Mouse (Mus musculus): ENCODE measurements around the gene Gfer. TPM values are rescaled to one million over a fixed set of nuclear protein-coding genes. Genes with fewer than 3 reads are reported as not detected.

The Gfer gene
- polyA plus RNA-seq, 1 experiment: 9.0 TPM

DNA sequence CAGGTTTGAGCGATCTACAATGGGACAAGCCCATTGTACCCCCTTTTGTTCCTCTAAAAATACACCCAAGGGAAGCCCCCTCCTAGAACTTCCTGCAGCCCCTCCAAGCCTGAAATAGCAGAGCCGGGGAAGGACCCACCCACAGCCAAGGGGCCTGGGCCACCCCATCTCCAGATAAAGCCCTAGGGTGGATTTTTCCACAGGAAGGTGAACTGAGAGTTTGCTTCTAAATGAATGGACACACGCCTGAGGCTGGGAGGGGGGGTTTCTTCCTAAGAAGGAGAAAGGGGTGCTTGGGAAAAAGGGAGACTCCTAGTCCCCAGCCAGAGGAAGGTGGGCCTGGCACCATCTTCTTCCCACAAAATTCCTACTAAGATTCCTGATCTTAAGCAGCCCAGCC lies 50.0 kb downstream of the Gfer start:
- H3K4me3 ChIP-seq (replicated peaks): no peak overlapping the region
- H3K27me3 ChIP-seq (ENCODE audit: control insufficient read depth): peaks cover 35% of the 10 kb centered on the region
- peaks cover 24% of the 10 kb centered on the region for H3K4me1 ChIP-seq (ENCODE audit: control insufficient read depth)
- TF ChIP-seq TAL1 (IDR thresholded peaks at IDR 0.05; ENCODE audit: low read length): no peak
- no peak for TF ChIP-seq GATA1 (IDR thresholded peaks at IDR 0.05; ENCODE audit: low read length)
- H3K36me3 ChIP-seq (ENCODE audit: control insufficient read depth): no peaks in the 10 kb centered on the region; the same call in 1 of the 2 replicates
- no peaks in the 10 kb centered on the region for H3K9me3 ChIP-seq (ENCODE audit: control insufficient read depth, low read length)

GRCm38 (mm10) chr17:24644875-24645721 lies 50.9 kb downstream of the Gfer start:
- no peak overlapping the region for H3K4me3 ChIP-seq (replicated peaks)
- H3K4me1 ChIP-seq (ENCODE audit: control insufficient read depth): peaks cover 23% of the 10 kb centered on the region
- no peaks in the 10 kb centered on the region; the same call in 1 of the 2 replicates for H3K36me3 ChIP-seq (ENCODE audit: control insufficient read depth)
- no peak for TF ChIP-seq GATA1 (IDR thresholded peaks at IDR 0.05; ENCODE audit: low read length)
- TF ChIP-seq TAL1 (IDR thresholded peaks at IDR 0.05; ENCODE audit: low read length): no peak
- H3K9me3 ChIP-seq (ENCODE audit: control insufficient read depth, low read length): no peaks in the 10 kb centered on the region
- H3K27me3 ChIP-seq (ENCODE audit: control insufficient read depth): peaks cover 27% of the 10 kb centered on the region

DNA sequence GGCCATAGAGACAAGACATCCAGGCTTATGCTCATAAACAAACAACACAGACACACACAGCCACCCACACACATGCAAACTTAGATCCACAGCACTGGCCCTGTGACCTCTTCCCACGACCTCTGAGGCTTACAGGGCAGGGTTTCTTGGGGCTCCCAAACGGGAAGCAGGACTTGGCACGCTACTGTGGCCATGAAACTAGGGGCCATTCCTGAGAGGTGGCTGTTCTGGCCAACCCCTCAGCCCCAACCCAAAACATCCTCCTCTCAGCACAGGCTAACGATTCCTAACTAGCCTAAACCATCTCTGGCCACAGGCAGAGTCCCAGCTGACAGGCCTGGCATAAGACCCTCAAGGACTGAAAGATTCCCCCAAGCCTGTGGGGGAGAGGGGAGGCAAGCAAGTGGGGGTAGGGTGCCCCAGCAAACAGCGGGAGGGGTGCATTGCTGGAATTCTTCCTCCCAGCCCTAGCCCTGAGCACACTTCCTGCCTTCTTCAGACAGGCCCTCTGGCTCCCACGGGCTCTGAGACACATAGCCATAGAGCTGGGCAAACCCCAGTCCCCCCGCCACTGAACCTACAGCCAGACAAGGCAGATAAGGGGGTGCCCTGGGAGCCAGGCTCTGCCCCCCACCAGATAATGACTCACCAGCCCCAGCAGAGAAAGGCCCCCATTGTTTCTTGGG lies 51.8 kb downstream of the Gfer start:
- no peak for TF ChIP-seq GATA1 (IDR thresholded peaks at IDR 0.05; ENCODE audit: low read length)
- TF ChIP-seq TAL1 (IDR thresholded peaks at IDR 0.05; ENCODE audit: low read length): no peak
- no peaks in the 10 kb centered on the region for H3K9me3 ChIP-seq (ENCODE audit: control insufficient read depth, low read length)
- no peaks in the 10 kb centered on the region; the same call in 1 of the 2 replicates for H3K36me3 ChIP-seq (ENCODE audit: control insufficient read depth)
- H3K27me3 ChIP-seq (ENCODE audit: control insufficient read depth): peaks cover 17% of the 10 kb centered on the region
- peaks cover 15% of the 10 kb centered on the region for H3K4me1 ChIP-seq (ENCODE audit: control insufficient read depth)
- H3K4me3 ChIP-seq (replicated peaks): no peak overlapping the region

Other genes with a start within 250 kb of the Gfer start
- gene E4f1, start 225.8 kb downstream of the Gfer start, polyA plus RNA-seq (2012): 6.2 and 7.3 TPM in 2 replicates
- gene Pgp, start 225.8 kb downstream of the Gfer start, polyA plus RNA-seq (2012): 13.0 and 15.1 TPM in 2 replicates
- not detected in 2 replicates for gene Bricd5, start 222.3 kb downstream of the Gfer start, polyA plus RNA-seq (2012)
- gene Mlst8, start 217.1 kb downstream of the Gfer start, polyA plus RNA-seq (2012): 1.4 and 1.7 TPM in 2 replicates
- not detected in 2 replicates for gene Caskin1, start 207.6 kb downstream of the Gfer start, polyA plus RNA-seq (2012)
- gene Traf7, start 168.2 kb downstream of the Gfer start, polyA plus RNA-seq (2012): 11.3 and 12.7 TPM in 2 replicates
- gene Rab26, start 161.9 kb downstream of the Gfer start, polyA plus RNA-seq (2012): 0.09 TPM in 1 of 2 replicates, not detected in the other
- 0.14 and 0.21 TPM in 2 replicates for gene Pkd1, start 146.3 kb downstream of the Gfer start, polyA plus RNA-seq (2012)
- 4.0 and 5.2 TPM in 2 replicates for gene Tsc2, start 63.5 kb downstream of the Gfer start, polyA plus RNA-seq (2012)
- 0.04 and 0.23 TPM in 2 replicates for gene Nthl1, start 63.5 kb downstream of the Gfer start, polyA plus RNA-seq (2012)
- gene Slc9a3r2, start 45.8 kb downstream of the Gfer start, polyA plus RNA-seq (2012): 0.04 and 0.18 TPM in 2 replicates
- not detected in 2 replicates for gene Npw, start 37.7 kb downstream of the Gfer start, polyA plus RNA-seq (2012)
- 7.3 and 7.6 TPM in 2 replicates for gene Zfp598, start 26.5 kb downstream of the Gfer start, polyA plus RNA-seq (2012)
- gene Syngr3, start 6.2 kb downstream of the Gfer start, polyA plus RNA-seq (2012): not detected in 2 replicates
- 0.02 TPM in 1 of 2 replicates, not detected in the other for gene Noxo1, start 78 bp upstream of the Gfer start, polyA plus RNA-seq (2012)
- 1.1 and 1.8 TPM in 2 replicates for gene Tbl3, start 11.5 kb upstream of the Gfer start, polyA plus RNA-seq (2012)
- 0.19 TPM in 1 of 2 replicates, not detected in the other for gene Rnf151, start 21.9 kb upstream of the Gfer start, polyA plus RNA-seq (2012)
- gene Rps2, start 22.0 kb upstream of the Gfer start, polyA plus RNA-seq (2012): 143 and 504 TPM in 2 replicates
- 104 and 106 TPM in 2 replicates for gene Ndufb10, start 28.3 kb upstream of the Gfer start, polyA plus RNA-seq (2012)
- gene Rpl3l, start 31.7 kb upstream of the Gfer start, polyA plus RNA-seq (2012): not detected in 2 replicates
- gene Msrb1, start 40.5 kb upstream of the Gfer start, polyA plus RNA-seq (2012): 1.5 and 1.7 TPM in 2 replicates
- gene Hs3st6, start 56.8 kb upstream of the Gfer start, polyA plus RNA-seq (2012): not detected in 2 replicates
- gene Meiob, start 108.1 kb upstream of the Gfer start, polyA plus RNA-seq (2012): not detected in 2 replicates
- gene Hagh, start 144.0 kb upstream of the Gfer start, polyA plus RNA-seq (2012): 26.8 and 33.4 TPM in 2 replicates
- gene Fahd1, start 154.2 kb upstream of the Gfer start, polyA plus RNA-seq (2012): 2.3 and 2.9 TPM in 2 replicates
- not detected in 2 replicates for gene Igfals, start 169.8 kb upstream of the Gfer start, polyA plus RNA-seq (2012)
- 7.5 and 12.0 TPM in 2 replicates for gene Nubp2, start 190.2 kb upstream of the Gfer start, polyA plus RNA-seq (2012)
- gene Spsb3, start 190.5 kb upstream of the Gfer start, polyA plus RNA-seq (2012): 9.2 and 10.3 TPM in 2 replicates
- gene Eme2, start 198.9 kb upstream of the Gfer start, polyA plus RNA-seq (2012): 1.7 and 1.8 TPM in 2 replicates
- gene Mrps34, start 199.0 kb upstream of the Gfer start, polyA plus RNA-seq (2012): 6.4 and 7.5 TPM in 2 replicates
- gene Nme3, start 200.3 kb upstream of the Gfer start, polyA plus RNA-seq (2012): 14.9 and 16.7 TPM in 2 replicates
- gene Mapk8ip3, start 240.8 kb upstream of the Gfer start, polyA plus RNA-seq (2012): 5.7 and 7.2 TPM in 2 replicates

Data from erythroblast, embryonic 14.5 days (primary cell).